Mouse (Mus musculus) urinary bladder, postnatal 10 days (tissue): ENCODE measurements at regions not wholly inside any gene's neighbourhood (a gene's known extent, or its start where the extent isn't known, plus 50 kb on each side); places are given as distances from the start of the nearest gene placed in this dataset.

Experiments
- DNase-seq: peaks from one replicate; pipeline ENCODE4 v3.0.0; 2022; ENCODE audit warnings: low spot score

DNA sequence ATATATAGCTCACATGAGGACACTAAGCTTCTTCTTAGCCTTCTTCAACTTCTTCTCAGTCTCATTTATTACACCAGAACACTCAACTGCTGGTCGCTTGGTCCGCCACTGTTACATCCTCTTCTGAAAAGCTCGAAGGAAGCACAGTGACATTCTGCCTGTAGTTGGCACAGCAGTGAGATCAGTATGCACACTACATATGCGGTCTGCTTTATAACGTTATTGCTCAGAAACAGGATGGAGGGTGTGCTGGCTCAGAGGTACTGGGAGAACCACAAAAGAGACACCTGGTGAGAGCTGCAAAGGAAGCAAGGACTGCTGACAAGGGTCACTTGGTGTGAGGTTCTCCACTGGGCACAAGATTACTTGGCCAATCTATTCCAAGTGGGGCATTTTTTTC lies 179.5 kb downstream of the Ets1 start:
- DNase-seq = no peak

DNA sequence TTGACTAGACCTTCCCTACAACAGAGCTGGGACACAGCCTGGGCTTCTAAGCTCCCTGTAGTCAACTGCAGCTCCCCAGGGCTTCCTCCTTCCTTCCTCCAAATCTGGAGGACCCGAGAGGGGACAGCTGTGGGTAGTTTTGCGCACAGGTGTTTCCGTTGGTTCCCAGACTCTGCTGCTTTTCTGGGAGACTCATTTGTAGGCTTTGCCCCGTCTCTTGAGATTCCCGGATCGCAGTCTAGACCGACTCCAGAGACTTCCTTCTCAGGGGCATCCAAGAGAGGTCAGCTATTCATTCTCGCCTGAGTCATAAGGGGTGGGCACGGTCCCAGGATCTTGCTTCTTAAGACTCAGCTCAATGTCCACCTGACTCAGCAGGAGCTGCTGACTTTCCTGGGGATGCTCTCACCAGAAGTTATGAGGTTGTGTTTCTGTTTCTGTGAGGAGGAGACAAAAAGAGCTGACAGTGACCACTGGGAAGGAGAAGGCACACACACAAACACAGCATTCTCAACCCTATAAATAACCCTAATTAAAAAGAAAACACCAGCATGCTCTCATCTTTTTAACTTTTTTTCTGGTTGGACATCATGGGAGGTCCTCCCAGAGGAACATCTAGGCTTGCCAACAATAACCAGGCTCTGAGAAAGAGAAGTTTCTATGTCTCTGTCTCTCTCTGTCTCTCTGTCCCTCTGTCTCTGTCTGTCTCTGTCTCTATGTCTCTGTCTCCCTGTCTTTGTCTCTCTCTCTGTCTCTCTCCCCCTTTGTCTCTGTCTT lies 180.8 kb downstream of the Ets1 start:
- no peak for DNase-seq

DNA sequence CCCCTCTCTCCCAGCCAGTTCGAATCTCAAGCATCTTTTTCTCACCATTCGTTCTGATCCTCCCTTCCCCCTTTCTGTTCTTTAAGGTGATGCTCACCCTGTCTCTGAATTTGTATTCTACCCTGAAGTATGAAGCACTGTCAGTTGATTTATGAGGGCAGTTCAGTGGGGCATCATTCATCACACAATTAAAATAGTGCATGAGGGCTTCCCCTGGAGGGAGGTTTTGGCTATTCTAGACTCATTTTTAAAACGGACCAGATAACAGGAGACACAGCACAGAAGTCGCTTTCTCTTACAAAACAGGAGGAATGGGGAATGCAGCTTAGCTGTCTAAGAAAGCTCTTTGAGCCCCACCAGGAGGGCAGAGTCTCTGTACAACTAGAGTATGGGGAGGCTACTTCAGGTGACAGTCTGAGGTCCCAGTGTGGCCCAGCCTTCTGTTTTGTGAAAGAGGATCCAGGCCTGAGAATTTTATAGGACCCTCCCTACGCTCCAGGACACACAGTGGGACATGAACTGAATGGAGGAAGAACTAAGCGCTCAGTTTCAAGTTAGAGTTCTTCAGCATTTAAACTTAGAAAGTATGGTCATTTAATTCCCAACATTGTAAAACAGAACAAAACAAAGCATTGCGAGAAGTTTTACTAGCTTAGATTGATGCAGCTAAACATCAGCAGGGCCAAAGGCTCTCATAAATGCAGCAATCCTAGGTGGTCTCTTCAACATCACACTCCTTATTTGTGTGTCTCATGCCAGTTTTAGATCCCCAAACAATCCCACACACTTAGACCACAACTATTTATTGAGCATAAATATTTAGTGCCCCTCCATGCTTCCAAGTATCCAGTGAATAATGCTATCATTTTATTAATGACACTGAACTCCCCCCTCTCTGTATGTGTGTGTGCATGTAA lies 181.7 kb downstream of the Ets1 start:
- DNase-seq = no peak

DNA sequence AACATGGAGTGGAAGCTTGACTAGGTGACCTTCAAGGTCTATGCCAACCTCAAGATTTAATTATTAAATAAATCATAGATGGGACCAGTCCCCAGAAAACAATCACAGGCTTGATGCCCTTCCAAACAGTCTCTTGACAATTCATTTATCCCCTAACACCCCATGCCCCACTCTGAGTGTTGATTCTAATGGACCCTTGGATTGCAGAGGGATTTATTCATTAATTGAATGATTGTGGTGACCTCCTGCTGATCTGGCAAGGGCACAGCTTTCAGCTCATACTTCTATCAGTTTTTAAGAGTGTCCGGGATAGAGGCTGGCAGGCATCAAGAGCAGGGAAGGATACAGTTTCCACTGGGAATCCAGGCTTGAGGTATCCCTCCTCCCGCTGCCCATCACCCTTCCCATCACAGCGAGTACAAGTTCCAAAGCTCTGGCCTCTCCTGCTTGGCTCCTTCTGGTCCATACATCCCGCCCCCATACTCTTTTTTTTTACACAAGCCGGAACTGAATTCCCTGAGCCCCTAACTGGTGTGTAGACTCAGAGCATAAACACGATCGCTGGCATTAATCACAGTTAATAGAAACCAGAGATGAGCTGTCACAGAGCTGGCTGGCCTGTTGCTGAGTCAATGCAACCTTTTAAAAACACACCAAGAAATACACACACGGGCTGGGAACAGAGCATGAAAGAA lies 187.6 kb downstream of the Ets1 start:
- DNase-seq = no peak

DNA sequence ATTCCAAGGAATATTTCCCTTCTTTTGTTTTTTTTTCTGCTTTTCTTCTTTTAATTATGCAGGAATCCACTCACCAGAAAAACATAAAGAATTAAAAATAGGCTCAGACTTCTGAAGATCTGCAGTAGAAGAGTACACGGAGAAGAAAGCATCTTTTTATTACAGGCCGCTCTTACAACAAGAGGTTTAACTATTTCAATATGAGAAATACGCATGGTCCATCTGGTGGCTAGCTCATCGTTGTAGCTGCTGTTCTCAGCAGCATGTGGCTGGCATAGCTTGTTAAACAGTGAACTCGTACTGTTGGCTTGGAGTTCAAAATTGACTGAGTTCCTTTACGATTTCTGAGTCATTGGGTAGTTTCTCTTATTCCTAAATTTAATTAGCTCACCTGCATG lies 188.1 kb downstream of the Ets1 start:
- no peak for DNase-seq

DNA sequence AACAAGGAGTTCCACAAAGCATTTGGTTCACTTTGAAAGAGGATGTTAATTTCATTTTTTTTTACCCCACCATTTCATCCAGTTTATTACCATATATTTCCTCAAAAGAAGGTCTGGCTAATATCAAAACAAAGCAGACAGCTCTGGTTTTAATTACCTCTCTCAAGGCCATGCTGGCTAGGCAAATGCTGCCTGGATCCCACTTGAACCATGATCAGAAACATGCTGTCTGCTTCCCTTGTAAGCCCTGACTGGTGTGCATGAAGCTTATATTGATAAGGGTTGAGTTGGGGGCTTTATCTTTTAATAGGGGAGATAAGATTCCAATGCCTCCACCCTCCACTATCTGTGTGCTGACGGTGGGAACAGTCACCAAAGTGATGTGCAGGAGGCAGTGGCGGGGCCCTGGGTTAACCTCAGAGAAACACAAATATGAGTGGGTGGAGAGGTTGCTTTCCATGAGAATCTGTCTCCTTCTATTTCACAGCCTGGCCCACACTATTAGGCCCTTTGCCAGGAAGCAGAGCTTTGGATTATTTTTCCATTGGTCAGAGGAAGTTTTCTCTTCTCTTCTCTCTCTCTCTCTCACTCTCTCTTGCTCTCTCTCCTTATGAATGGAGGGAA lies 194.4 kb downstream of the Ets1 start:
- DNase-seq = no peak

DNA sequence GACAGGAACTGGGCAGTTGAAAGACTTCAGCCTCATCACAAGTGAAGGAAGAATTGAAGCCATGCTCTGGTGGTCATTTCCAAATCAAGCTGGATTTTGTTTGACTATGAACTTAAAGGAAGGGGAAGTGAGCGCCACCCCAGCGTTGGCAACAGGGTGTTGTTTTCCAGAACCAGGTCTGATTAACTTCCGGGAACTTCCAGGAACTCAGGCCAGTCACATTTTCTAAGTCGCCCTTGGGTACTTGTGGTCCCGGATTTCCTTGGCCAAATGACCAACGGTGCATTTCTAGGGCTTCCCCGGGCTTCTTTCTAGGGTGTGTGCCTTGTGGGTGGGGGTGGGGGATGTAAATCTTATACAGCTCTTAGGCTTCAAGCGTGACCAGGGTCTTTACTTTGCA lies 197.4 kb downstream of the Ets1 start:
- DNase-seq = no peak

DNA sequence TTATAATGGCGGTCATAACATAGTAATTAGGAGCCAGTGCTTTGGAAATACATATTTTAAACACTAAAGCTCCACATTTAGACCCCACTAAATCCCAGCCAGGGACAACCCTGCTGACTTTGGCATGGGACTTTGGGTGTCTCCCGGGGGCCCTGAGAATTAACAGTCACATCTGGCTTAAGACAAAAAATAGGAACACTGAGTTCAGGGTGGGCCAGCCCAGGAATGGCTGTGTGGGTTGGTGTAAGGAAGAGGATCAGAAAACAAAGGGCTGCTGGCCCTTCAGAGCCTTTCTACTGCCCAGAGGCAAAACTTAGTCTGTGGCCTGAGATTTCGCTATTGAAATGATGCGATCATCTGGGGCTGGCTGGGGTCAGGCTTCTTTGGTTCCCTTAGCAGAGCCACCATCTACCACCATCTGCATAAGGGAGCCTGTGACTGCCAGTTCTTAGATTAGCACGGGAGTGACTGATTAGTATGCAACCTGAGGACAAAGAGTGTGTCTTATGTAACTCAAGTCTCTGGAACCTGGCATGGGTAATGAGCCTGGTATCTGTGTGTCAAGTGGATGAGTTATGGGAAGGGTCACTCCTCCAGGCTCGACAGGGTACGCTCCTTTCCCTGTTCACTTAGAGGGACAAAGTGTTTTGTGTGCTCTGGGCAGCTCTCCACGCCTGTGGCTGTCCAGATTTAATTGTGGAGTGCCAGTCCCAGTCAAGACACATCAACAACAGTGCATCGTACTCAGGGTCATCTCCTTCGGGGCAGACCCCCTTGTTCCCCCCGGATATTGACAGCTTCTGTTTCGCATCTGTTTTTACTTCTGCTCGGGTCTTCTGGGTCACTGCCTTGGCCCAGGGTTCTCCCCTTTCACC lies 199.0 kb downstream of the Ets1 start:
- DNase-seq = no peak

DNA sequence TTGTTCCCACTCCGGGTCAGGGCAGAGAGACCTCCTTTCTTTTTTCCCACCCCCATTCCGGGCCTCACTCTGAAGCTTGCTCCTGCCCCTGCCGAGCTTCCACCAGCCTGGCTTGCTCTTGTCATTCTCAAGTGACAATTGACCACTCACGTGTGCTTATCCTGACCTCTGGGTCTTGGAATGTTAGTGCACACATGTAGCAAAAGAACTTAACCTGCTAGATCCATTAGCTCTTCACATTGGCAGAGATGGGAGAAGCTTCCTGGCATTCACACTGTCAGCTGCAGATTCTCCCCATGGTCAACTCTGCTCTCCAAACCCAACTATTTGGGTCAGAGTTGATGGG lies 199.6 kb downstream of the Ets1 start:
- no peak for DNase-seq

DNA sequence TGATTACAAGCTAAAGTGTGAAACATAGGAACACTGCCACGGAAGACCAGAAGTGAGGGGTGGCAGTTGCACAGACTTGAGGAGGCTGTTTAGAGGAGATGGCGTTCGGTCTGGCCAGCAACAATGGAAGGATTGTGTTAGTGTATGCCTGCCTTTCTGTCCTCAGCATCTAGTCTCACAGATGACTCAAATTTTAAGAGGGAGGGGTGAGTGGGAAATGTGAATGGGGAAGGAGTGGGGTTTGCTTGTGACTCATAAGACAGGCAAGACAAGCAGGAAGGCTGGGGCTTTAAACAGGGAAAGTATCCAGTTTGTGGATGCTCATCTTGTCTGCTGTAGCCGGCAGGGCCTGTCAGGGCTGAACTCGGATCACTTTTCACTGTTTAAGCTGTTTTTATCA lies 200.3 kb downstream of the Ets1 start:
- no peak for DNase-seq

DNA sequence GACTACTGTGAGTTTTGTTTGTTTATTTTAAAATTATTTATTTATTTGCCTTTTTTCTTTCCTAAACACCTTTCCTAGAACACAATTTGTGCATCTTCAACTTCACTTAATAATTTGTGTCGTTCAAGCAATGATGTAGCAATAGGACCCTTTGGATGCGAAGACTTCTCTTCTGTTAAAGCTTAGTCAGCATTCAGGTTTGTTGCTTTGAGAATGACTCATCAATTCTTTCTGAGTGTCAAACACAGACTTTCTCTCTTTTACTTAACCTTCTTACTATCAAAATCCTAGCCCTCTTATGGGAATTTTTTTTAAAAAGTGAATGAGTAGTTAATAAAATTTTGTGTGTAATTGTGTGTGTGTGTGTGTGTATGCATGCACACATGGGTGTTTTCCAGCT lies 211.3 kb downstream of the Ets1 start:
- no peak for DNase-seq

DNA sequence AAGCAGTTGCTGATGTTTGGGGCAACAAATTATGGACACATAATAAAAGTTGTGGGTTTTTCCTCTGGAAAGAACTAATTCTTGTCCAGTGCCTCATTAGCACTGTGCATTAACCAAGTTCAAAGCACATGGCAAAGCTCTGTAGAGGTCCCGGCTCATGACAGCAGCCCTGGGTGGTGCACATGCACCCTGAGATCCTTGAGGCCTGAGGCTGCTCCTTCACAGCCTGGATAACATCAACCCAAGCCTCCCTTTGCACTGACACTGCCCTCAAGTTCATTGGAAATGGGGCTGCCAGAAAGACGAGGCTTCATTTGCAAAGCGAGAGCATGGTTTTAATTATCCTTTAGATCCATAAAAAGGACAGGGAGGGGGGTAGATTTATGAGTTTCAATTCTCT lies 216.3 kb downstream of the Ets1 start:
- DNase-seq = no peak

DNA sequence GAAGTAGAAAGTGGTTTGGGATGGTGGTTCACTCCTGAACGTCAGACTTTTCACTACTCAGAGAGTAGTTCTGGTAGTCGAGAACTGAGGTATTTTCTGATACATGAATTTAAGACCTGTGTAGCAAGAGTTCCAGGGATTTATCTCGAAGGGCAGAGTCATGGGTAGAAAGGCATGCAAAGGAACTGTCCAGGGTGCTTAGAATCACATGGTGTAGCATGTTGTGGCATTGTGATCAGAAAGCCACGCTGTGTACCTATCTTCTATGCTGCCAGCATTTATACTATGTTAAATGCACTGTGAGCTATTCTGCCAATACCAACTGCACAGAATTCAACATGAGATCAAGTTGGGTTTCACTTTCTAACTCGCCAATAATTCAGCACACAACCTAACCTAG lies 227.3 kb downstream of the Ets1 start:
- DNase-seq = no peak

DNA sequence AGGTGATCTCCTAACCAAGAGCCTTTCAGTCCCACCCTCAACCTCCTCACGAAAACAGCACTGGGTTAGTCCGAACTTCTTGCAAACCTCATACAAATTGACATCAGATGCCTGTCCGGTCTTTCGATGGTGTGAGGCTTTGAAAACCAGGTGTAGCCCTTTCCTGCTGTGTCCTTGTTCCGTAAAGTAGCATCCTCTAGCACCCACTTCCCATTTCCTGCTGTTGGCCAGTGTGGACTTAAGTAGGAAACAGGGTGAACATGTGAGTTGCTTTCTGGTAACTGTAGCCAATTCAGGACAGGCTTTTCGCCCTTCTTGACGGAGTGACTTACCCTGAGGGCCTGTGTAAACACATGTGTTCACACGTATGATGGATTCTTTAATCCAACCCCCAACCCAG lies 232.9 kb downstream of the Ets1 start:
- DNase-seq = no peak

DNA sequence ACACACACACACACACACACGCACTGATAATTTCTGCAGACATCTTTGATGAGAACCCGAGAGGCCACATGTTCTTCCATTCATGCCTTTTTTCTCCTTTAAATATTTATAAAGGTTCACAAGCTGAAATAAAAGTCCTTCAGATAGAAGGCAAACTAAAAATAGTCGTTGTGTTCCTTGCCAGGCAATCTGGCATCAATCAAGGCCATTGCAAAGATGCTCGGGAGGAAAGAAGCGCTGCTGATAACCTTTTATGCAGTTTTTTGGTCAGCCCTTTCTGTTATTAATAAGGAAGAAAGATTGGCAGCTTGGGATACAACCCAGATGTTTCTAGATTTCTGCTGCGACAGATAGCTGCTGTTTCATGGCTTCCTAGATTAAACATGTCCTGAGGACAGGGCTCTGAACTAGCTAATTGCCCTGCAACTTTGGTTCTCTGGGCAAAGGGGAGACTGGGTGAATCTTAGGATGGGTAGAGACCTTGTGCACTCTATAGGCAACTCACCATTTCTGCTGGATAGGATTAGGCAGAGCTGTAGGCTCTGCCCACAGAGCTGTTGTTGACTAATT lies 238.4 kb downstream of the Ets1 start:
- no peak for DNase-seq

DNA sequence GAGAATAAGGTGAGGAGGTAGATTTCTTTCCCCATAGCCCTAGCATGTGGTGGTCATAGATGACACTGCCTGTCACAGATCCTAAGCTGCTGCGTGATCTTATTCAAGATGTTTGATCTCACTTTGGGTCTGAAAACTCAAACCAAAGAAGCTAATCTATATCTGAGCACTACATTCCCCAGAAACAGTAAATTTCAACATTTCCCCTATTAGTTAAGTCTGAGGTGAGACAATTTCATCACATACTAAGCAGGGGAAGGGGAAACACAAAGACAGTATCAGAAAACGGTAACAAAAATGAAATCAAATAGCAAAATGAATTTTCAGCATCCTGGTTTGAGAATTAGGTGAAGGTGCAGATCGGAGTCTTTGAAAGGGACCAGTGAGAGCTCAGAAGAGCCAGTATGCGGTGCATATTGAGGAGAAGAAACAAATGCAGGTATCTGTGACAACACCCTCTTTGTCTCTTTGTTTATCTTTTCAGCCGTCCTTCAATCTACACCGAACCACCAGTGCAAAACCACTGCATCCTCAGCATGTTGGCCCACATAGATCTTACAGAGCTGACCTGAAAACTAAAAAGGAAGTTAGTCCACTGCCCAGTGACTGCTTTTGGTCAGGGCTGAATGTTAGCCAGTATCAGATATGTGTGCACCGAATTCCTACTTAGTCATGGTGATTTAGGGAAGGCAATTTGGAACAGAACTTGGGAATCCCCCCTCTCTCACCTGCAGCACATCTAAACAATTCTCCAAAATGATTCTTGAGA lies 247.0 kb downstream of the Ets1 start:
- no peak for DNase-seq

DNA sequence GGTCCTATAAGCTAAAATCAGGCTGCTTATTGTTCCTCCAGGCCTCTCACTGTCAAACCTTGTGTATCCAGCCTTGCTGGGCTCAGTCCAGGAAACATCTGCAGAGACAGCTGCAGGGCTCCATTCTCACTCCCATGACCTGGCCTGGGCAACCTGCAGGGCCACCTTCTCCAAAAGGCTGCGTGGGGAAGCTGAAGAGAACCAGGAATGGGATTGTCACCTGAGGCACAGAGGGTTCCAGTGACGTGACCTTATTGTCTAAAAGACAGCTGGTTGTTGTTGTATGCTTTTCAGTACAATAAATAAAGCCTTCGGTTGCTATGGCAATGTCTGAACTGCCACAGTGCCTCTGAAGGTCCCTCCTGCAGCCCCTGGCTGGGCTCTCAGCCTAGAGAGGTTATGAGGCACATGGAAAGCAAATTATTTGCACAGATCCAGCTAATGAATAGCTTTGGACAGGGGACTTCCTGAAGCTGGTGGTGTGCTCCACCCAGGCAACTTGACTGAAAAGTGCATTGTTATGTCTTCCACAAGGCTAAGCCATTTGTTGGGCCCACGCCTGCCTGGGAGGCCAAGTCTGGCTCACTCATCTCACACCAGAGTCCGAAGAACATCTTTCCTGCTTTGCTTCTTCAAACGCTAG lies 250.1 kb downstream of the Ets1 start:
- no peak for DNase-seq

DNA sequence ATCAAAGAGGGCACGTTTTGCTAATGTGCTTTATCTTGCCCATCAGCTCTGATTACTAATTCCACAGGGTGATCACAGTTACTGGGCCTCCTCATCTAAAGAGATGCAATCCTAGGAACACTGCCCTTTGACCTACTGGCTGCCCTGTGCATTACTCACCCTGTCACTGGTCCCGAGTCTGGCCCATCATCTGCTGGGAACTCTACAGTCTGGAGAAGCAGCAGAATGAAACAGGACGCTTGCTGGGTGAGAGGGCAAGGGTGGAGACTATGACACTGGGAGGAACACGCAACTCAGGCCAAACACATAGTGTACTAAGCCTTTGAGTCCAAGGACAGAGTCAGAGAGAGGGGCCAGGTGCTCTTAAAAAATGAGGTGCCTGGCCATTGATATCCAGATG lies 263.8 kb downstream of the Ets1 start:
- DNase-seq = no peak

DNA sequence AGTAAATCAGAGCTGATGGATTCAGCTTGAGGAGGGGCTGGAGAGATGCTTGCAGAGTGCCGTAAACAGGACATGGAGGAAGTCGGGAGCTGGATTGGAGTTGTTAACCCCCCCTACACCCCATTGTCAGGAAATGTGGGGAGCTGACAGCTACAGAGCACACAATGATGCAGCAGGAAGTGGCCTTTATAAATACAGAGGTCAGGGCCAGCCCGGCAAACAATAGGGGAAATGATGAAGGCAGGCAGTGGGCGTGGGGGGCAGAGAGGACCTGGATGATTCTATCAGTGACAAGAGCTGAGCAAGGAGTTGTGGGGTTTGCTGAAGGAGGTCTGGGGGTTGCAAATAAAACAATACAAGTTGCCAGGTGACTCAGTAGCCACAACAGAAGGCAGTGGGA lies 265.3 kb downstream of the Ets1 start:
- no peak for DNase-seq
